Mouse (Mus musculus) ES-Bruce4 (cell line): Measurements from ENCODE around the gene Mast1.

ENCODE experiments used
- CTCF ChIP-seq: IDR thresholded peaks from one replicate; pipeline ENCODE4 v1.8.1; 2011; ENCODE audit warnings: low read depth, low read length
- EP300 ChIP-seq: IDR thresholded peaks from 2 replicates; pipeline ENCODE4 v1.6.1; 2011; ENCODE audit warnings: low read depth, low read length; ENCODE audit not compliant: insufficient read depth

DNA sequence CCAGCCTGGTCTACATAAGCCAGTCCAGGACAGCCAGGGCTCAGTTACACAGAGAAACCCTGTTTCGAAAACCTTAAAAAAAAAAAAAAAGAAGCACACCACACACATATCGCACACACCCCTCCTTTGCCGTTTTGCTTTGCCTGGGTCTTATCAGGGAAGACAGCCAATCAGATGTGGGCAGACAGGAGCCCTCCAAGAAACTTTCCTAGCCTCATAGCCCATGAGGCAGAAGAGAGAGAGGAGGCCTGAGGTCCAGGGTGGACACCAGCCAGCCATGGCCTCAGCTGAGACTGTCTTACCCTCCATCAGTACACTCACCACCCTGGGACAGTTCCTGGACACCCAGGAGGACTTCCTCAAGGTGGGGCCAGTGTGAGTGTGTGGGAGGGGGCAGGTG, 35.4 kb downstream of the Mast1 start, which contains the start of gene Klf1:
- TF ChIP-seq EP300 (no peak), CTCF (no peak)
